Mouse (Mus musculus) hindbrain, embryonic 16.5 days (tissue): ENCODE measurements at regions not wholly inside any gene's neighbourhood (a gene's known extent, or its start where the extent isn't known, plus 50 kb on each side); places are given as distances from the start of the nearest gene placed in this dataset.

Experiments used
- ATAC-seq: fragments of 200-750 bp; cut with Nextera tagmentation; 2 replicates; pipeline ENCODE4 v1.8.0; 2017; ENCODE audit warnings: moderate TSS enrichment, moderate library complexity
- H3K27ac ChIP-seq: fragments of 300-500 bp; sonication (generic); 2 replicates; pipeline ENCODE4 v1.5.1; 2014; ENCODE audit warnings: low read depth, mild to moderate bottlenecking, control low read depth, low read length, moderate library complexity
- H3K27me3 ChIP-seq: fragments of 300-500 bp; sonication (generic); replicated peaks from 2 replicates; pipeline ENCODE4 v1.6.1; 2014; ENCODE audit warnings: low read length; ENCODE audit not compliant: control insufficient read depth, insufficient read depth
- H3K36me3 ChIP-seq: fragments of 300-500 bp; sonication (generic); 2 replicates; pipeline ENCODE4 v1.6.1; 2014; ENCODE audit warnings: mild to moderate bottlenecking, low read length, moderate library complexity, mixed read lengths; ENCODE audit not compliant: control insufficient read depth, insufficient read depth
- H3K4me1 ChIP-seq: fragments of 300-500 bp; sonication (generic); 2 replicates; pipeline ENCODE4 v1.6.1; 2014; ENCODE audit warnings: low read depth, low read length; ENCODE audit not compliant: control insufficient read depth, insufficient read depth
- H3K4me2 ChIP-seq: fragments of 300-500 bp; sonication (generic); 2 replicates; pipeline ENCODE4 v1.6.1; 2014; ENCODE audit warnings: mild to moderate bottlenecking, low read length, control low read depth, moderate library complexity
- H3K4me3 ChIP-seq: fragments of 300-500 bp; sonication (generic); 2 replicates; pipeline ENCODE4 v1.5.1; 2014; ENCODE audit warnings: mild to moderate bottlenecking, low read length, control low read depth, moderate library complexity
- H3K9ac ChIP-seq: fragments of 300-500 bp; sonication (generic); 2 replicates; pipeline ENCODE4 v1.6.1; 2014; ENCODE audit warnings: low read depth, mild to moderate bottlenecking, control low read depth, low read length, moderate library complexity
- H3K9me3 ChIP-seq: fragments of 300-500 bp; sonication (generic); 2 replicates; pipeline ENCODE4 v1.6.1; 2014; ENCODE audit warnings: mild to moderate bottlenecking, low read length, moderate library complexity; ENCODE audit not compliant: control insufficient read depth
- WGBS: fragments of 180-500 bp; shearing (Covaris S2); extraction: QIAGEN DNeasy Blood & Tissue Kit; methylation state at CpG from one replicate; pipeline ENCODE4 v1.1.7; 2014; 5-methylcytosine and 5-hydroxymethylcytosine counted together

DNA sequence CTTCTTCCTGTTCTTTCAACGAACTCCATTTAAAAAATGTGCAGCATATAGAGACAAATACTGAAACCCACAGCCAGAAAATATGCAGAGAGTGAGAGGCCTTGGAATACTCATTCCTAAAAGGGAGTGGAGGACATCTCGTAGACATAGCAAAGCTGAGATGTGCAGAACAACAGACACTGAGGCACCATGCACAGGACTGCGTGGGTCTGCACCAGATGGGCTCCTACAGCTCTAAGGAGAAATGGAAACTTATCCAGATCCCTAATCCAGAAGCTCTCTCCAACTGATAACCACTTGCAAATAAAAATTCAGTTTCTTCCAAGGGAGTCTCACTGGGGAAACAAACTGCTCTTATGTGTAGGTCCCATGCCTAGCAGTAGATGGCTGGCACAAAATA, 101.6 kb downstream of the Slc25a24 start:
- Histone ChIP-seq H3K4me2 (no peak overlapping the region), H3K9me3 (no peaks in the 10 kb centered on the region), H3K36me3 (no peaks in the 10 kb centered on the region), H3K9ac (no peak overlapping the region), H3K27ac (no peak overlapping the region), H3K4me3 (no peak overlapping the region), H3K4me1 (no peaks in the 10 kb centered on the region), H3K27me3 (no peaks in the 10 kb centered on the region)
- ATAC-seq, result no peak
- 90% methylated on average over 3 of the region's 3 CpGs for WGBS

DNA sequence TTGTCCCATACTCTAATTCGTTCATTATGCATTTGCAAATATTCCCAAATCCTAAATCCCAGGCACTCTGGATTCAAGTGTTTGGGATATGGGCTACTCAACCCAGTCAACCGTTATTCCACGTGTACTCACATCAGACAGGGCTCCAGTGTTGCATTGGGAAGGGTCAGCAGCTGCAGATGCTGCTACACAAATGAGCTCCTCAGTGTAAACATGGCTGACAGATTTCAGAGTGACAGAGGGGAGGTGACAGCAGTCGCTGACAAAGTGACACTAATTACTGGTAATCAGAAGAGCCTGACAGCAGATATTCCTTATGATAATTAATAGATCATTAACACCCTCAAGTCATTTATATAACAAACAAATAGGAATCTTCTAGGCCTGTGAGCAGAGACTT, 106.2 kb upstream of the Vav3 start:
- Histone ChIP-seq H3K9me3 (no peaks in the 10 kb centered on the region), H3K27ac (no peak overlapping the region), H3K4me1 (no peaks in the 10 kb centered on the region), H3K27me3 (no peaks in the 10 kb centered on the region), H3K9ac (no peak overlapping the region), H3K4me3 (no peak overlapping the region), H3K36me3 (no peaks in the 10 kb centered on the region), H3K4me2 (no peak overlapping the region)
- 59% methylated on average over 4 of the region's 4 CpGs for WGBS
- ATAC-seq, result no peak

DNA sequence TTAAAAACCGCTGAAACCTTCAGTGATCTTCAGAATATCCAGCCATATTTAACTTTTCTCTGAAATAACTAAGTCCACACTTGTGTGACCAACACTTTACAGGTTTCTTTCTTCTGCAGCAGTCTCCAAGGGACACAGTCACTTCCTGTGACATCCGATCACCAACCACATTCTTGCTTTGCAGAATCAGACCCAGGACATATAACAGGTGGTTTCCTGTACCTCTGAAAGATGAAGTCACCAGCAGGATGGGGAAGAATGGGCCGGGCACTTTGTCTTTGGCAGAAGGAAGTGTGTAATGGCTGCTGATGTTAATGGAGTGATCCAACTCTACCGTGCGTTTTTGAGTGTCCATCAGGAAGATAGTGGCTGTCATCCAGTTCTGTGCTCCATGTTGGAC, 103.5 kb upstream of the Vav3 start:
- H3K9ac ChIP-seq, result no peak overlapping the region
- H3K27ac ChIP-seq, result no peak overlapping the region
- H3K4me2 ChIP-seq, result no peak overlapping the region
- H3K27me3 ChIP-seq, result no peaks in the 10 kb centered on the region
- H3K4me3 ChIP-seq, result no peak overlapping the region
- no peaks in the 10 kb centered on the region for H3K36me3 ChIP-seq
- ATAC-seq, result no peak
- H3K4me1 ChIP-seq, result no peaks in the 10 kb centered on the region
- 92% methylated on average over 5 of the region's 5 CpGs for WGBS
- no peaks in the 10 kb centered on the region for H3K9me3 ChIP-seq

- no peak overlapping the region for H3K9ac ChIP-seq
- no peak for ATAC-seq
- 95% methylated on average over 1 of the region's 1 CpGs for WGBS
- H3K27me3 ChIP-seq, result no peaks in the 10 kb centered on the region
- no peaks in the 10 kb centered on the region for H3K36me3 ChIP-seq
- no peaks in the 10 kb centered on the region for H3K4me1 ChIP-seq
- no peak overlapping the region for H3K27ac ChIP-seq
- no peak overlapping the region for H3K4me2 ChIP-seq
- H3K4me3 ChIP-seq, result no peak overlapping the region
- H3K9me3 ChIP-seq, result 0 out of 2 replicates have a peak, but pooled peaks cover 3% of the 10 kb centered on the region
These were observed 97.0 kb upstream of the Vav3 start for GRCm38 (mm10) chr3:109243491-109243890.

DNA sequence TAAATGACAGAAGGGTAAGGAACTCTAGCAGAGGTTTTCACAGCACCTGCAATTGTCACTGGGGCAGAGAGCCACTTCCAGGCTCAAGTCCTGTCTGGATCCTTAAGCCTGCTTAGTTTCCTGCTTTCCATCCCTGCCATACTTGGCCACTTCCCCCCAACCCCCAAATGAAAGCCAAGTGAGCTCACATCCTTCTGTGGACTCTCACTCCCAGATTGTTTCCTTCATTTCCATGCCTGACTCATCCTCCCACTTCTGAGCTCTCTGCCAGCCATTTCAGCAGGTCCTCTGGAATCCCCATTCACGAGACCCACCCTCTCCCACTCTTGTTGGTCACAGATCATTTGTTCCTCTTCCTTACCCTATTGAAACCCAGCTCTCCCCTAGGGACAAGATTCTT, 91.7 kb upstream of the Vav3 start:
- Histone ChIP-seq H3K27me3 (no peaks in the 10 kb centered on the region), H3K4me1 (no peaks in the 10 kb centered on the region), H3K9me3 (0 out of 2 replicates have a peak, but pooled peaks cover 3% of the 10 kb centered on the region), H3K4me2 (no peak overlapping the region), H3K27ac (no peak overlapping the region), H3K9ac (no peak overlapping the region), H3K36me3 (no peaks in the 10 kb centered on the region), H3K4me3 (no peak overlapping the region)
- WGBS, result 37% methylated on average over 1 of the region's 1 CpGs
- no peak for ATAC-seq

- no peak overlapping the region for H3K9ac ChIP-seq
- 0 out of 2 replicates have a peak, but pooled peaks cover 3% of the 10 kb centered on the region for H3K9me3 ChIP-seq
- no peaks in the 10 kb centered on the region for H3K36me3 ChIP-seq
- no peaks in the 10 kb centered on the region for H3K4me1 ChIP-seq
- H3K27ac ChIP-seq, result no peak overlapping the region
- H3K4me2 ChIP-seq, result no peak overlapping the region
- no peak for ATAC-seq
- H3K4me3 ChIP-seq, result no peak overlapping the region
- 76% methylated on average over 1 of the region's 1 CpGs for WGBS
- no peaks in the 10 kb centered on the region for H3K27me3 ChIP-seq
These were observed 91.1 kb upstream of the Vav3 start for GRCm38 (mm10) chr3:109249359-109249758.

DNA sequence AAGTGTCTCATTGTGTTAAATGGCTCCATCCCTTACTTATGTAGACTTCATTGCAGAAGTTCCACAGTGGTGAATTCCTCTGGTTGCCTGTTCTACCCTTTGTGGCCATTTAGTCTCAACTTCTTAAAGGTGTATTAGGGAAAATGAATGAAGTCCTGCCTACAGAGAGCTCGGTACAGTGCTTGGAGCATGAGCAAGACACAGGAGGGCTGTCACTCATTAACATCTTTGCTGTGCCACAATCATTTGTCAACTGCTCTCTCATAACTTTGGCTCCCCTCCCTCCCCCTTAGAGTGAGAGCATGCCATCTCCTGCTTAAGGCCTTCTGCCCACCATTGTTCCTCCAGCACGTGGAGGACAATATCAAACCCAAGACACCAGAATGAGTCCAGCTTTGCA, 90.5 kb upstream of the Vav3 start:
- Histone ChIP-seq H3K27ac (no peak overlapping the region), H3K4me3 (no peak overlapping the region), H3K4me1 (no peaks in the 10 kb centered on the region), H3K9ac (no peak overlapping the region), H3K36me3 (no peaks in the 10 kb centered on the region), H3K27me3 (no peaks in the 10 kb centered on the region), H3K9me3 (no peaks in the 10 kb centered on the region), H3K4me2 (no peak overlapping the region)
- 76% methylated on average over 2 of the region's 2 CpGs for WGBS
- no peak for ATAC-seq

GRCm38 (mm10) chr3:109251716-109252115, 88.7 kb upstream of the Vav3 start:
- WGBS, result 79% methylated on average over 1 of the region's 1 CpGs
- H3K27me3 ChIP-seq, result no peaks in the 10 kb centered on the region
- no peaks in the 10 kb centered on the region for H3K4me1 ChIP-seq
- no peak overlapping the region for H3K27ac ChIP-seq
- no peak overlapping the region for H3K4me3 ChIP-seq
- no peak overlapping the region for H3K4me2 ChIP-seq
- ATAC-seq, result no peak
- H3K9me3 ChIP-seq, result no peaks in the 10 kb centered on the region
- H3K9ac ChIP-seq, result no peak overlapping the region
- H3K36me3 ChIP-seq, result no peaks in the 10 kb centered on the region

DNA sequence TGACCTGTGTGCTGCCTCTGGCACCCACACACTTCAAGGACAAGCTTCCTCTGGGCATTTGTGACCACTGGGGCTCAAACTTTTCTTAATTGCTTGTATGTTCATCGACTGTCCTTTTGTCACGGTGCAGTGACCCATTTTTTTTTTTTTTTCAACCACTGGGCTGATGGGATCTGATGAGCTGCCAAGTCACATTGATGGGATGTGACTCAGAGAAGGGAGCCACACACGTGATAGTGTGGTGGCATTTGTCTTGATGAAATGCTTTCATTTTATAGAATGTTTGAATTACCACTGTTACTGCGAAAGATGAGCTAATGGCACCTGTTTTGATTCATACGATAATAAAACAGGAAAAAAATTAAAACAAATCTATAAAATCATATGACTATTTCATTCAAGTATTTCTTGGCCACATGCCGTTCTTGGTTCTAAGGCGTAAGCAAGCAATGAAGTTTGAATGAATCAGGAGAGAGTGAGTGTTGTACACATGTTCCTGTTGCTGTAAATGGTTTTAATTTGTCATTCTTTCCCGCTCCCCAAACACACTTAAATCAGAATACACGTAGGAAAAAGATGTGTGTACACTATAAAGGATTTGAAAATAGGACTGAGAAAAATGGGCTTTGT, 86.3 kb upstream of the Vav3 start:
- no peak for ATAC-seq
- H3K9me3 ChIP-seq, result no peaks in the 10 kb centered on the region
- H3K9ac ChIP-seq, result no peak overlapping the region
- 67% methylated on average over 9 of the region's 9 CpGs for WGBS
- no peak overlapping the region for H3K4me3 ChIP-seq
- no peaks in the 10 kb centered on the region for H3K4me1 ChIP-seq
- no peaks in the 10 kb centered on the region for H3K36me3 ChIP-seq
- H3K27me3 ChIP-seq, result no peaks in the 10 kb centered on the region
- H3K27ac ChIP-seq, result no peak overlapping the region
- no peak overlapping the region for H3K4me2 ChIP-seq

- Histone ChIP-seq H3K27me3 (no peaks in the 10 kb centered on the region), H3K4me2 (no peak overlapping the region), H3K9ac (no peak overlapping the region), H3K27ac (no peak overlapping the region), H3K4me3 (no peak overlapping the region), H3K9me3 (no peaks in the 10 kb centered on the region), H3K4me1 (no peaks in the 10 kb centered on the region), H3K36me3 (no peaks in the 10 kb centered on the region)
- WGBS, result 81% methylated on average over 5 of the region's 5 CpGs
- ATAC-seq, result no peak
These were observed 85.5 kb upstream of the Vav3 start for GRCm38 (mm10) chr3:109254957-109255356.
